Mouse (Mus musculus) inflammation-experienced regulatory T-cells (primary cell): Measurements from ENCODE around the gene Pdcd11. TPM values are rescaled to one million over a fixed set of nuclear protein-coding genes. Genes with fewer than 3 reads are reported as not detected.

Experiments used
- polyA plus RNA-seq, 2 experiments: library from polyadenylated mRNA; unstranded; fragments of 100-300 nt; shearing (Covaris generic); gene quantifications; one replicate each; pipeline ENCODE4 v1.2.1; 2017

The Pdcd11 gene
- polyA plus RNA-seq, result 10 to 100 TPM; 12.8 to 15.5 TPM

DNA sequence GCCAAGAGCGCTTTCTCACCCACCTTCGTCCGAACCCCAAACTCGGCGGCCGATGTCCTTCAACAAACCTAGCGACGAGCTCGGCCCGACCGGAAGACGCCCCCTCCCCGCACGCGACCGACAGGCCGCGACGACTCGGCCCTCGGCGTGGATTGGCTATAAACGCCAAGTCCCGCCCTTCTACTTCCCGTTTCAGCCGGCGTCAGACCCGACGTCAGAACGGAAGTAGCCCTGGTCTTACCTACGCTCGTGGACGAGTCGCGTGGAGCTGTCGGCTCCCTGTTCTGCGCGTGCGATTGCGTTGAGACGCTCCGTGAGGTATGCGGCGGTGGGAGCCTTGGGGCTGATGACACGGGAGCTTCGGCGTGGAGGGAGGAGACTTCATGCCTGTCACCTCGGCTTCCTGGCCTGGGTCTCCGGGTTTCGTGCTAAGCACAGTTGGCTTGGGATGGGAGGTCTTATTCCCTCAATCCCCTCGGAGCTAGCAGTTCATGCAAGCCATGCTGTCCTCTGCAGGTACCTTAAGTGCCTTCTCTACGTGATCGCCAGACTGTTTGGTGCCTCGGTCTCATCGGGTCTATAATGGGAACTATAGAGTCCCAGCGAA is at the start of gene Pdcd11, which contains the start of gene Usmg5:
Gene Pdcd11 (plus strand): TSS at position 219 of the 607 bp plus-strand sequence.
Gene Usmg5 (minus strand): TSS at position 98 of the 607 bp plus-strand sequence.

DNA sequence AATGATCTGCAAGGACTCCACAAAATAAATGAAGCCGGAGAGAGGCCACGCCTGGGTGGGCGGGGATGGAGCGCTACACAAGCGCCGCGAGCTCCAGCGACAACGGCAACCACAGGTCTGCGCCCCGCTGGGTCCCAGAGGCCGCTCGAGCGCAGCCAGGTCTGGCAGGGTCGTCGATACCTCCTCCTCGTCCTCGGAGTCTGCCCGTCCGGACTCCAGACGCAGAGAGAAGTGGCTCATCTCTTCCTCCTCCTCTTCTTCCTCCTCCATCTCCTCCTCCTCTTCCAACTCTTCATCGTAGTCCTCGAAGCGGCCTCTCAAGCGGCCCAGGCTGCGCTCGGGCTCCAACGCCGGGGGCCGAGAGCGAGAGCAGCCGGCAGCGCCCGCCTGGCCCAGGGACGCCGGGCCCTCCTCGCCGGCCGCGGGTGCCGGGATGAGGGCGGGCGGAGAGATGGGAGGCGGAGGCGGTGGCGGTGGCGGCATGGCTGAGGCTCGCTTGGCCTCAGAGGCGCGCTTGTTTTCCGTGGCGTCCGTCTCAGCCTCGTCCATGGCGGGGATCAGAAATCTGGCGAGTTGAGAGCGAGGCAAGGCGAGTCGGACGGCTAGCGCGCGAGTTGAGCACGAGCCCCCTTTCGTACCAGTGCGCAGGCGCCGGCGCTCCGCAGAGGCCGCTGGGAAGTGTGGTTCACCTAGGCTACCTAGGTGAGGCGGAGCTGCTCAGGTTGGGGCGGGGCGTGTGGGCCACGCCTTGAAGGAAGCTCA is 40.1 kb upstream of the Pdcd11 start, which contains the start of gene Pcgf6:
Gene Pcgf6 (minus strand): TSS at position 636 of the 762 bp plus-strand sequence.

DNA sequence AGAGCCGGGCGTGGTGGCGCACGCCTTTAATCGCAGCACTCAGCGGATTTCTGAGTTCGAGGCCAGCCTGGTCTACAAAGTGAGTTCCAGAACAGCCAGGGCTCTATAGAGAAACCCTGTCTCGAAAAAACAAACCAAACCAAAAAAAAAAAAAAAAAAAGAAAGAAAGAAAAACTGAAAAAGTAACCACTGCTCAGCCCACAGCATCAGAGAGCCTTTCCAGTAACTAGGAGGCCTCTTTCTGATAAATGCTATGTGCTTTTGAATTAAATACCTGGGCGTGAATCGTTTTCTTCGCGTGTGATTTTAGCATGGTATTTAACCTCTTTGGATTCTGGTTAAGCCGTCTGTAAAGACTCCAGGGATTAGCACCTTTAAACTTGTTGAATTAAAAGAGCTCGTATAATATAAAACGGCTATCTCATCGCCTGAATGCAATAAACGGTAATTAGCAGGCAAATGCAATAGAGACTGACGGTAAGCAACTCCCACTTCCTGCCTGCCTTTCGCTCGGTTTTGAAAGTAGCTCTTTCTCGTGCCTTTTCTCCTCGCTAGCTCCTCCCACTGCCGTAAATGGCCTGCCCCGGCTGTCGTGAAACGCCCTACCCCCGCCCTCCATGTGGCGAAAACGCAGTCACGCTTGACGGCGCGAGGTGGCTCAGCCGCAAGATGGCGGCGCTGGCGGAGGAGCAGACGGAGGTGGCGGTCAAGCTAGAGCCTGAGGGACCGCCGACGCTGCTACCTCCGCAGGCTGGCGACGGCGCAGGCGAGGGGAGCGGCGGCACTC is 23.3 kb upstream of the Pdcd11 start, which contains the start of gene Taf5:
Gene Taf5 (plus strand): TSS at position 651 of the 787 bp plus-strand sequence.

DNA sequence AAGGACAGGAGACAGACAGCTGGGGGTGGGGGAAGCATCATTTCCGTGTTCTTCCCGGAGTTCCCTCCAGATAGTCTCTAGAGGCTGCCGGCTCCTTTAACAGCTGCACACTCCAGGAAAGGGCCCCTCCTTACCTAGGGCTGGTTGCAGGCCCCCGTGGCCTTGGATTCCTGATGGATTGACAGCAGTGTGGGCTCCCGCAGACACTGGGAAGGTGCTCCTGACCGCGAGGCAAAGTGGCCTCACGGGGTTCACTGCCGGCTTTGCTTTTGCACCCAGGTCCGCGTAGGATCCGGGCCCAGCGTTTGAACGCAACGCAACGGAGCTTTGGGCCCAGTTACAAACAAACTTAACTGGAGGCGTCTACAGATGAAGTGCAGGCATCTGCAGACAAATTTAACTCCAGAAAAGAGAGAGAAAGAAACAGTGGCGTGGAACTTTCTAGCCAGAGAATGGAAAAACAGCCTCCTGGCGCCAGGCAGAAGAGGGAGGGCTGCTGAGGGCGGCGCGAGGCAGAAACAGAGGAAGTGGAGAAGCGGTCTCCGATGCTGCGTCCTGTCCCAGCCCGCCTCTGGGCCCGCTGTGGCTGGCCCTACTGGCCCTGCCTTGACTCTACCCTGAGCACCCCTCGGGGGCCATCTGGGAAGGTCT is 47.3 kb downstream of the Pdcd11 start, which contains the start of gene Calhm2:
Gene Calhm2 (minus strand): TSS at position 524 of the 651 bp plus-strand sequence.

DNA sequence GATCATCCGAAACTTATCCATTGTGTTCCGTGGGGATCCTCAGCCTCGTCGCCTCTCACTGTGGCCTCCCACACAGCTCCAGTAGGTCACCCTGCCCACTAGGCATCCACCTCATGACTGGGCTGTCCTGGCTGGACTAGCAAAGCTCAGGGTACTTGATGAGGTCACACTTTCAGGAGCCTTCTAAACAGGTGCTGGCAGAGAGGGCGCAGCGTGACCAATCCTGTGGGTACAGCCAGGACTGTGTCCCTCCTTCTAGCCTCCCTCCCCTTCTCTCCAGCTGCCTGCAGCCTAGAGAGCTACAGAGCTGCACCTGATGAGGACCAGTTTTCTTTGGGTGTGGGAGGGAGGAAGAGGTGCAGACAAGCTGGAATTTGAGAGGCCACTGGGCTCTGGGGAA is 53.6 kb downstream of the Pdcd11 start, which contains the start of gene Calhm1:
Gene Calhm1 (minus strand): TSS at position 101 of the 400 bp plus-strand sequence.

DNA sequence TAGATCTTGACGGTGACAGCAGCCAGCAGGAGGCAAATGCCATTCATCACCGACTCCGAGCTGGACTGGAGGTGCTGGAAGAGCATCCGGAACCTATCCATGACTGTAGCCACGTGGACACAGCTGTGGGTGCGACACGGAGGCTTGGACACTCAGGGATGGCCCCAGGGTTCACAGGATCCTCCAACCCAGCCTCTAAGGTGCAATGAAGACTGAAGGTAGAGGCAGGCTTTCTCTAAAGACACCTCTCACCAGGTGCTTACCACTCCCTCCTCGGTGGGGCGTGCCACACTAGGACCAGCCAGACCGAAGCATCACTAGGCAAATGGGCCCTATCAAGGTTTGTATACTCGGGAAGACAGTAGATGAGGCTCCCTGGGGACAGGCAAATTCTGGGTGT is 67.1 kb downstream of the Pdcd11 start, which contains the start of gene Calhm3:
Gene Calhm3 (minus strand): TSS at position 101 of the 400 bp plus-strand sequence.

DNA sequence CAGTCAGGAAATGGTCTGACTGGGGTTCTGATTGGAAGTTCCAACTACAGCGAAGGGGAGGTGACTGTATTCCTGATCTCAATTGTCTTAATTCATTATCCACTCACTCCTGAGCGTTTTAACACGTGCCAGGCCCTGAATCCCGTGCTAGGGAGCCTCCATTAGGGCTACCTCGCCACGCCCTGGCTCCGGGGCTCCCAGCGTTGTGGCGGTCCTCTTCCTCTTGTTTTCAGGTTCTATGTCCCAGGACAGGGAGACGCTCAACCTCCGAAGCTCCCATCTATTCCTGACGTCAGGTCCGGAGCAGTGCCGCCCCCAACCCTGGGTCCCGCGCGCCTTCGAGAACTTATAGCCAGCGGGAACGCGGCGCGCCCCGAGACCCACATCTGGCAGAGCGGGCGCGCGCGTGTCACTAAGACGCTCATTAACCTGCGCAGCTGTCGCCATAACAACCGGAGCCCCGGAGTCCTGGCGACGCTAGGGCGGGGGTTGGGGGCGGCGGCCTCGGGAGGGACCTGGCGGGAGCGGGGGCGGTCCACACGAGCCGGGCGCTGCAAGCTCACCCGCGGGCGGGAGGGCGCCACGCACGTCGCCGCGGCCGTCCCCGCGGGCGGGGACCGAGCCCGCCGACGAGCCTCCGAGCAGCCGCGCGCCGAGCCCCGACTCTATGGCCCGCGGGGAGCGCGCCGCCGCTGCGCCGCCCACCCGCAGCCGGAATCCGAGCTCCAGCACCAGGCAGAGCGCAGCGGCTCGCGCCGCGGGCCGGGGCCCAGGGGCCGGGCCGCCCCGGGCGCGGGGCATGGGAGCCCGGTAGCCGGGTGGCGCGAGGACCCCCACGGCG is 88.1 kb downstream of the Pdcd11 start, which contains the start of gene Neurl1a:
Gene Neurl1a (plus strand): TSS at position 390 of the 841 bp plus-strand sequence.

Other genes with a start within 250 kb of the Pdcd11 start
- under 1 TPM; 0.10 to 0.37 TPM for gene Ina, start 76.1 kb upstream of the Pdcd11 start, polyA plus RNA-seq
- 10 to 100 TPM; 31.9 to 44.4 TPM for gene Nt5c2, start 75.6 kb upstream of the Pdcd11 start, polyA plus RNA-seq
- gene Pcgf6, start 39.9 kb upstream of the Pdcd11 start, polyA plus RNA-seq, result 10 to 100 TPM; 31.7 to 42.3 TPM
- gene Taf5, start 23.0 kb upstream of the Pdcd11 start, polyA plus RNA-seq, result 10 to 100 TPM; 12.5 to 12.8 TPM
- gene Usmg5, start 121 bp upstream of the Pdcd11 start, polyA plus RNA-seq, result 100 to 1,000 TPM; 295 to 364 TPM
- gene Calhm2, start 47.5 kb downstream of the Pdcd11 start, polyA plus RNA-seq, result 10 to 100 TPM; 23.5 to 25.7 TPM
- gene Calhm1, start 53.5 kb downstream of the Pdcd11 start, polyA plus RNA-seq, result not detected
- gene Calhm3, start 67.0 kb downstream of the Pdcd11 start, polyA plus RNA-seq, result not detected
- gene Neurl1a, start 88.1 kb downstream of the Pdcd11 start, polyA plus RNA-seq, result under 1 TPM; 0.16 to 0.98 TPM